Mouse (Mus musculus) left cerebral cortex, postnatal 4 days (tissue): ENCODE measurements at regions not wholly inside any gene's neighbourhood (a gene's known extent, or its start where the extent isn't known, plus 50 kb on each side); places are given as distances from the start of the nearest gene placed in this dataset.
"Not testable (repeated sequence)": the region's sequence is repeated elsewhere in the genome, so short reads cannot be mapped to it uniquely, and the experiment has no call there.

Source experiments
- DNase-seq: peaks from one replicate; pipeline ENCODE4 v3.0.0-alpha.2; 2022
- intact Hi-C: fragments of 180-260 bp; cut with DNase I; formaldehyde crosslinking; loops from one replicate; pipeline ENCODE4 v1.15.1; 2025

DNA sequence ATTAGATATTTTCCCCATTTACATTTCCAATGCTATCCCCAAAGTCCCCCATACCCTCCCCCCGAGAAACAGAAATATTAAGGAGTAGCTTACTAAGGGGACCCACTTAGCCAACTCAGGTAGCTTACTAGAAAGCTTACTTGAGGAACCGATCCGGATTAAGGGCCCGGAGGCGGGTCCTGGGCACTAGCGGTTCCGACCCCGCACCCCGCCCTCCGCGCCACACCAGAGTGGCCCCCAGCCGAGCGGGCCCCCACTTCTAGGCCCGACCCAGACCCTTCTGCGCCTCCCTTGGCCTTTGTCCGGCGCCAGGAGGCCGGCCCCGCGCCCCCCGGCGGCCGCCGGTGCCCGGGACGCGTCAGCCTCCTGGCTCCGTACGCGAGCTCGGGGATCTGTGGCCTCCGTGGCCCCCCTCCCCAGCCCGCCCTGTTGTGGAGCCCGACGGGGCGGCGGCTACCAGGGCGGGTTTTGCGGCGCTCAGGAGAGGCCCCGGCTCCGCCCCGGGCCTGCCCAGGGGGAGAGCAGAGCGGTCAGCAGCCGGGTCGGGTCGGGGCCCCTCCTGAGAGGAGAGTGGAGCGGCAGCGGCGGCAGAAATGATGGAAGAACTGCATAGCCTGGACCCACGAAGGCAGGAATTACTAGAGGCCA lies 106.5 kb downstream of the Zfp600 start:
- peak; percentile 0 for DNase-seq
- intact Hi-C loops: not testable (repeated sequence)

- intact Hi-C loops, DNase-seq: not testable (repeated sequence)
Measured at GRCm38 (mm10) chr4:146263790-146264189, 107.2 kb downstream of the Zfp600 start.

GRCm38 (mm10) chr4:146270119-146270747 lies 113.6 kb downstream of the Zfp600 start:
- DNase-seq, intact Hi-C loops: not testable (repeated sequence)
